Mouse (Mus musculus): ENCODE data around the gene Cwf19l1. TPM values are rescaled to one million over a fixed set of nuclear protein-coding genes. Genes with fewer than 3 reads are reported as not detected.

The Cwf19l1 gene
- total RNA-seq, 2 experiments from 2014 or later, result 20.0 to 21.4 TPM

- DNase-seq (ENCODE audit: low spot score in 2 of 2), result no peak
These were observed 71.9 kb downstream of the Cwf19l1 start for GRCm38 (mm10) chr19:44063773-44064172.

GRCm38 (mm10) chr19:44060226-44060625 is 75.5 kb downstream of the Cwf19l1 start:
- no peak for DNase-seq (ENCODE audit: low spot score in 2 of 2)

Other genes with a start within 250 kb of the Cwf19l1 start
- gene Dnmbp, start 195.7 kb downstream of the Cwf19l1 start, total RNA-seq (2021), result 10 to 100 TPM; 14.3 TPM
- under 1 TPM; 0.19 to 0.40 TPM for gene Cpn1, start 149.3 kb downstream of the Cwf19l1 start, total RNA-seq (2021)
- gene Cyp2c23, start 106.7 kb downstream of the Cwf19l1 start, total RNA-seq (2021), result under 1 TPM; 0.28 TPM
- 10 to 100 TPM; 22.2 to 23.6 TPM for gene Erlin1, start 66.1 kb downstream of the Cwf19l1 start, total RNA-seq (2021)
- gene Chuk, start 28.4 kb downstream of the Cwf19l1 start, total RNA-seq (2021), result 10 to 100 TPM; 46.0 to 46.9 TPM
- gene Bloc1s2, start 10.6 kb upstream of the Cwf19l1 start, total RNA-seq (2021), result 10 to 100 TPM; 59.3 to 69.8 TPM
- gene Pkd2l1, start 56.6 kb upstream of the Cwf19l1 start, total RNA-seq (2021), result under 1 TPM; 0.16 to 0.23 TPM
- 1 to 10 TPM; 1.9 to 3.0 TPM for gene Scd3, start 67.4 kb upstream of the Cwf19l1 start, total RNA-seq (2021)
- 100 to 1,000 TPM; 581 to 588 TPM for gene Scd2, start 157.8 kb upstream of the Cwf19l1 start, total RNA-seq (2021)
- 1 to 10 TPM; 2.2 to 2.7 TPM for gene Scd4, start 197.2 kb upstream of the Cwf19l1 start, total RNA-seq (2021)

Measured in left cerebral cortex, adult 18-20 months (tissue).